Mouse (Mus musculus) G1E (cell line): ENCODE results near the gene Szrd1. TPM values are rescaled to one million over a fixed set of nuclear protein-coding genes. Genes with fewer than 3 reads are reported as not detected.

Experiments
- ATAC-seq: 2 replicates; pipeline ENCODE4 v1.8.0; 2016; ENCODE audit warnings: mild to moderate bottlenecking; ENCODE audit not compliant: insufficient number of reproducible peaks, poor library complexity, low FRiP score, severe bottlenecking; ENCODE audit errors: extremely low read depth
- DNase-seq: peaks from one replicate; pipeline ENCODE4 v3.0.0; 2012; ENCODE audit warnings: low spot score
- H3K27me3 ChIP-seq: 2 replicates; pipeline ENCODE4 v1.6.1; 2012; ENCODE audit warnings: mild to moderate bottlenecking, low read length, inconsistent platforms; ENCODE audit not compliant: insufficient read depth
- H3K36me3 ChIP-seq: replicated peaks from 2 replicates; pipeline ENCODE3; 2012; ENCODE audit warnings: mild to moderate bottlenecking, inconsistent platforms
- H3K4me1 ChIP-seq: 2 replicates; pipeline ENCODE4 v1.6.1; 2012; ENCODE audit warnings: low read depth, low read length, inconsistent platforms, mixed read lengths; ENCODE audit not compliant: insufficient read depth
- H3K4me3 ChIP-seq: 2 replicates; pipeline ENCODE4 v1.5.1; 2012; ENCODE audit warnings: low read depth, mild to moderate bottlenecking, inconsistent platforms, low read length, moderate library complexity, mixed read lengths
- H3K9me3 ChIP-seq: replicated peaks from 2 replicates; pipeline ENCODE4 v1.6.1; 2012; ENCODE audit warnings: inconsistent platforms
- CTCF ChIP-seq: IDR thresholded peaks from 2 replicates; pipeline ENCODE4 v1.5.1; 2012; ENCODE audit warnings: low read depth, low read length, inconsistent platforms, mixed read lengths
- GATA1 ChIP-seq: IDR thresholded peaks from 2 replicates; pipeline ENCODE4 v1.6.1; 2012; ENCODE audit warnings: borderline replicate concordance, low read length, inconsistent platforms, mixed read lengths
- GATA2 ChIP-seq: IDR thresholded peaks from 2 replicates; pipeline ENCODE4 v1.6.1; 2012; ENCODE audit warnings: low read depth, low read length, inconsistent platforms, borderline replicate concordance
- POLR2AphosphoS5 ChIP-seq: IDR thresholded peaks from 2 replicates; pipeline ENCODE4 v1.6.1; 2012; ENCODE audit warnings: low read depth, low read length, inconsistent platforms; ENCODE audit not compliant: insufficient replicate concordance
- TAL1 ChIP-seq: conservative IDR thresholded peaks from 2 replicates; pipeline ENCODE4 v1.6.1; 2012; ENCODE audit warnings: low read depth, low read length, inconsistent platforms, mixed read lengths
- polyA plus RNA-seq: library from polyadenylated mRNA; stranded (reverse); fragments of >175 nt; gene quantifications from 2 replicates; pipeline ENCODE4 v1.2.3, GENCODE M21; 2012
- total RNA-seq, 2 experiments: library from RNA; stranded (forward) in 1 of 2; stranded (reverse) in 1 of 2; fragments of 200-1000 nt in 1 of 2; fragments of >200 nt in 1 of 2; fragmentation: Nextera tagmentation in 1 of 2; gene quantifications; 2 replicates each; pipeline ENCODE4 v1.2.3; 2014 to 2017

Szrd1 gene
- total and polyA plus RNA-seq, 3 experiments, result 37.2 to 150 (median 64.5) TPM

DNA sequence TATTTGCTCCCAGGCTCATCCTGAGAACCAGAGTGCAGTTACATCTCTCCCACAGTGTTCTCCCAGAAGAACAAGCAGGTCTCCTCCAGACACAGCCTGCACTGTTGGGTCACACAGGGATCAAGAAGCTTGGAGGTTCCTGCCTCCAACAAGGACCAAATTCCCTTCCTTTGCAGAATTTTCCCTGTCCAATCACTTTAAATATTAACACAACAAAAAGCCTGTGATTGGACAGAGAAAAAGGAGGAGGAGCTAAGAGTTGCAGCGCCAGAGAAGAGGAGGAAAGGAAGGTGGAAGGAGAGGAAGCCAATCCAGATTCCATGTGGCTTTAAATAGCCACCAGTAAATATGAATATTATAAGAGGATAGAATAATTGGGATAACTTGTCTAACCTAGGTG lies 16.5 kb downstream of the Szrd1 start:
- Histone ChIP-seq H3K36me3 (peaks cover 94% of the 10 kb centered on the region), H3K27me3 (no peaks in the 10 kb centered on the region), H3K4me3 (no peak overlapping the region), H3K4me1 (peaks cover 31% of the 10 kb centered on the region), H3K9me3 (no peaks in the 10 kb centered on the region)
- no peak for ATAC-seq
- TF ChIP-seq CTCF (no peak), TAL1 (no peak), POLR2AphosphoS5 (no peak), GATA2 (no peak), GATA1 (no peak)
- no peak for DNase-seq

DNA sequence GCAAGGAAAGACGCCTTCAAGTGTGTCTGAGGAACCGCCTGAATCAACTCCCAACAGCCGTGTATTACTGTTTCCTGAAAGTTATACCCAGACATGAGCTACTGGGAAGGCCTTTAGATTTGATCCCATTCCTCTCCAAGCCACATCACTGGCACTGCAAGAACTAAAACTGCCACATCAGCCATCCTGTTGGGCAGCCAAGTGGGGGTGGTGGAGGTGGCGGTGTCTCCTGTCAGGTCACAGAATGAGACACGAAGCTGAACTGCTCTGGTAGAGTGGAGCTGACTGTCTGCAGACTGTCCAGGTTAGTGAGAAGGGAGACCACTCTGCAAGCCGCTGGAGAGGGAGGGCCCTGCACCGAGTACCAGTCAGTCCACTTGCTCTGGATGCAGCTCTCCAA lies 16.9 kb downstream of the Szrd1 start:
- no peak for TF ChIP-seq POLR2AphosphoS5
- TF ChIP-seq TAL1, result no peak
- no peak for TF ChIP-seq CTCF
- TF ChIP-seq GATA1, result no peak
- no peak for TF ChIP-seq GATA2
- H3K4me3 ChIP-seq, result no peak overlapping the region
- DNase-seq (no peak), ATAC-seq (no peak)
- peaks cover 31% of the 10 kb centered on the region for H3K4me1 ChIP-seq
- H3K27me3 ChIP-seq, result no peaks in the 10 kb centered on the region
- no peaks in the 10 kb centered on the region for H3K9me3 ChIP-seq
- peaks cover 96% of the 10 kb centered on the region for H3K36me3 ChIP-seq

DNA sequence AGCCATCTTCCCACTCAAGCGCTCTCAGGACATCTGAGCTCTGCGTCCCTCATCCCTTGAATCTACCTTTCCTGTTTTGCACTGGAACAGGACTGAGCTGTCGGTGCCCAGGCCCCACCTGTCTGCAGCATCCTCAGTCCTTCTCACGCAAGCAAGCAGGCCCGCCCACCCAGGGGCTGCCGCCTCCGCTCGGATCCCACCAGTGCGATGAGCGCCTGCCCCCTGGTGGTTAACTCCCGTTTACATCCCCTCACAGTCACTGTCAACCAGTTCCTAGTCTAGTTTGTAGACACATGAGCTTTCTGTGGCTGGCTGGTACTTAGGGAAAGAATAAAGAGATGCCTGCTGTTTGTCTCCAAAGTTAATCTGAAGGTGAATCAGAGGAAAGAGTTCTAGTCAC lies 18.9 kb downstream of the Szrd1 start:
- no peak for DNase-seq
- no peak for ATAC-seq

DNA sequence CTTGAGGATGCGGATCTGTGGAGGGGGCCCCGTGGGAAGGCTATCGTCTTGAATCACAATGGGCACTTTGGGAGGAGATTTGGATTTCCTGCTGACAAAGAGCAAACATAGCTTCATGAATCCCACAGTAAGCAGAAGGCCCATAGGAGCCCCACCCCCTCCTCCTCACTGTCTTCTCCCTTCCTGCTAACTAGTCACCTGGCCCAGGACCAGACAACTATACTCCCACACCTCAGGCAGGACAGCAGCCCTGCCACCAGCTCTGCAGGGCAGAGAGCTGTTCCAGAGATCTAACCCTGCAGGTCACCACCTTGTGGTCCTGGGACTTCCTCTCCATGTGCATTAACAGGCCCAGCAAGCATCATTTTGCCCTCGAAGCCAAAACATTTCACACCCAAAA lies 20.9 kb downstream of the Szrd1 start:
- DNase-seq, result no peak
- H3K36me3 ChIP-seq, result peaks cover 97% of the 10 kb centered on the region
- no peak for TF ChIP-seq GATA1
- no peak for ATAC-seq
- no peak overlapping the region for H3K4me3 ChIP-seq
- H3K27me3 ChIP-seq, result no peaks in the 10 kb centered on the region
- no peaks in the 10 kb centered on the region for H3K9me3 ChIP-seq
- H3K4me1 ChIP-seq, result peaks cover 47% of the 10 kb centered on the region

More for the DNA sequence above, 18.9 kb downstream of the Szrd1 start:
- Histone ChIP-seq H3K9me3 (no peaks in the 10 kb centered on the region), H3K36me3 (peaks cover 97% of the 10 kb centered on the region), H3K4me1 (peaks cover 31% of the 10 kb centered on the region), H3K4me3 (no peak overlapping the region), H3K27me3 (no peaks in the 10 kb centered on the region)
- TF ChIP-seq GATA2 (no peak), CTCF (no peak), TAL1 (no peak), POLR2AphosphoS5 (no peak), GATA1 (no peak)

DNA sequence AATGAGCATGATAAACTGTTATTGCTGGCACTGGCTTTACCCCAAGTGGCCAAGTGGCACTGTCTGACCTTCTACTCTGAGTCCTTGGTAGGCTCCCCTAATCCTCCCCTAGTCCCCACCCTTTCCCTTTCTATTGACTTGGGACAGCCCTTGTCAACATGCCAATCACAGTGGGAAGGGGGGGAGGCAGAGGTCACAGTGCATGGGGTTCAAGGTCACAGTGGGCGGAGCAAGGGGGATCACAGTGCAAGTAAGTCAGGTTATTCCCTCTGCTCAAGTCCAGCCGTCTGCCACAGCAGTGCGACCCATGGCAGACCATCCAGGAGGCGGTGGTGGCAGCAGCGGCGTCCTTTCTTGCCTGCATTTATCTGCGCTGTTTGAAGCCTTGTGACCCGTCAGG lies 24.2 kb downstream of the Szrd1 start:
- Histone ChIP-seq H3K27me3 (no peaks in the 10 kb centered on the region), H3K9me3 (peaks cover 4% of the 10 kb centered on the region), H3K4me1 (peaks cover 33% of the 10 kb centered on the region), H3K36me3 (peaks cover 100% of the 10 kb centered on the region), H3K4me3 (no peak overlapping the region)
- DNase-seq (no peak), ATAC-seq (no peak)
- TF ChIP-seq GATA1 (no peak), CTCF (no peak), GATA2 (no peak), POLR2AphosphoS5 (no peak), TAL1 (no peak)

DNA sequence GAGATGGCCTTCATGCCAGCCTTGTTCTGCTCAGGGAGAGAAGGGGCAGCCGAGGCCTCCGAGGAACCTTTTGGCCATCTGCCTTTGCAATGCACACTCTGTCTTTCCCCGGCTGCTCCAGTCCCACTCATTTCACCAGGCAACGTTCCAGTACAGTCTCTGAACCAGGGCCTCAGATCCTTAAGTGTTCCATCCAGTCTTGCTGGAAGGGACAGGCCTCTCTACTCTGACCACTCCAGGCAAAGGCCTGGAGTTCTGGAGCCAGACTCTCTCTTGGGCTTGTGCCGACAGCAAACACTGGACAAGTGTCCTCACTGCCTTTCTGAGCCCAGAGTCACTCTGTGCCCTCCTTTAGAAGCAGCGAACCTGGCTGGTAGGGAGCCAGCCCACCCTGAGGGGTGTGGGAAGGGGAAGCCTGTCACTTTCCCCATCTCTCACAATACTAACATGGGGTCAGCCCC lies 25.0 kb downstream of the Szrd1 start:
- no peak for ATAC-seq
- TF ChIP-seq CTCF, result no peak
- TF ChIP-seq POLR2AphosphoS5, result no peak
- TF ChIP-seq TAL1, result no peak
- TF ChIP-seq GATA1, result no peak
- TF ChIP-seq GATA2, result no peak
- H3K4me3 ChIP-seq, result no peak overlapping the region
- H3K27me3 ChIP-seq, result no peaks in the 10 kb centered on the region
- no peak for DNase-seq
- H3K4me1 ChIP-seq, result peaks cover 33% of the 10 kb centered on the region
- peaks cover 95% of the 10 kb centered on the region for H3K36me3 ChIP-seq
- peaks cover 7% of the 10 kb centered on the region for H3K9me3 ChIP-seq

DNA sequence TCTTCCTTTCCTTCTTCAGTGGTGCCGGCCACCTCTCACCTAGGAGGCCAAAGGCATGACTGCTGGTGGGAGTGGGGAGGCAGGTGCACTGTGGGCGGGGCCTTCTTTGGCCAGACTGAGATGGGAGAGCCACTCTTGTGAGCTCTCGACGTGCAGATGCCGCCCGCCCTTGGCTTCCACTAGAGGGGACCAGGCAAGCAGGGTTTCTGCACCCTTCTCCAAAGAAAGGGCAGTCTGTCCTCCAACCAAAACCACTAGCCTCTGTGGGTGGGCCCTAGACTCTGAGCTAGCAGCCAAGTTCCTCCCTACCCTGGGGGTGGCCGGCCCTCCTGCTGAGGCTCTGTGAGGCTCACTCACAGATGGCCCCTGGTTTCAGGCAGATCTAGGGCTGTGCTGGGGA lies 25.7 kb downstream of the Szrd1 start:
- DNase-seq, result no peak
- H3K36me3 ChIP-seq, result peaks cover 88% of the 10 kb centered on the region
- peaks cover 7% of the 10 kb centered on the region for H3K9me3 ChIP-seq
- ATAC-seq, result no peak
- no peaks in the 10 kb centered on the region for H3K27me3 ChIP-seq
- H3K4me3 ChIP-seq, result no peak overlapping the region
- no peak for TF ChIP-seq CTCF
- no peak for TF ChIP-seq TAL1
- TF ChIP-seq POLR2AphosphoS5, result no peak
- H3K4me1 ChIP-seq, result peaks cover 27% of the 10 kb centered on the region
